Mouse (Mus musculus): Measurements from ENCODE around the gene Gm37419. TPM values are rescaled to one million over a fixed set of nuclear protein-coding genes. Genes with fewer than 3 reads are reported as not detected.

The Gm37419 gene
- polyA plus RNA-seq, 1 experiment, result not detected

- WGBS, result 91% methylated on average over 2 of the region's 2 CpGs
- Histone ChIP-seq H3K27ac (ENCODE audit: insufficient read depth, low read length) (no peak overlapping the region), H3K4me1 (ENCODE audit: control insufficient read depth, insufficient read depth, low read length) (no peaks in the 10 kb centered on the region), H3K4me3 (replicated peaks; ENCODE audit: insufficient read depth, low read depth, low read length) (no peak overlapping the region), H3K27me3 (ENCODE audit: control insufficient read depth, insufficient read depth, low read length) (no peaks in the 10 kb centered on the region)
- DNase-seq, result peak in 1 of 2 experiments; percentile 30
- TF ChIP-seq POLR2A (IDR thresholded peaks at IDR 0.05; ENCODE audit: borderline replicate concordance, insufficient read depth, low read length) (no peak), CTCF (IDR thresholded peaks at IDR 0.05; ENCODE audit: borderline replicate concordance, insufficient read depth, low read depth, low read length) (peak; percentile 74)
Measured at GRCm38 (mm10) chr16:23962401-23962800, 25.9 kb upstream of the Gm37419 start.

- Histone ChIP-seq H3K27me3 (ENCODE audit: control insufficient read depth, insufficient read depth, low read length) (no peaks in the 10 kb centered on the region), H3K27ac (ENCODE audit: insufficient read depth, low read length) (no peak overlapping the region), H3K4me3 (replicated peaks; ENCODE audit: insufficient read depth, low read depth, low read length) (no peak overlapping the region), H3K4me1 (ENCODE audit: control insufficient read depth, insufficient read depth, low read length) (no peaks in the 10 kb centered on the region)
- WGBS, result 35% methylated on average over 22 of the region's 22 CpGs
- no peak for TF ChIP-seq POLR2A (IDR thresholded peaks at IDR 0.05; ENCODE audit: borderline replicate concordance, insufficient read depth, low read length)
- no peak for TF ChIP-seq CTCF (IDR thresholded peaks at IDR 0.05; ENCODE audit: borderline replicate concordance, insufficient read depth, low read depth, low read length)
- DNase-seq, result peak in 1 of 2 experiments; percentile 36
Measured at GRCm38 (mm10) chr16:23963896-23964668, 24.2 kb upstream of the Gm37419 start.

- no peak for TF ChIP-seq CTCF (IDR thresholded peaks at IDR 0.05; ENCODE audit: borderline replicate concordance, insufficient read depth, low read depth, low read length)
- TF ChIP-seq POLR2A (IDR thresholded peaks at IDR 0.05; ENCODE audit: borderline replicate concordance, insufficient read depth, low read length), result no peak
- 64% methylated on average over 14 of the region's 14 CpGs for WGBS
Measured at GRCm38 (mm10) chr16:23964706-23965367, 23.4 kb upstream of the Gm37419 start.

GRCm38 (mm10) chr16:23966066-23966465 lies 22.2 kb upstream of the Gm37419 start:
- TF ChIP-seq POLR2A (IDR thresholded peaks at IDR 0.05; ENCODE audit: borderline replicate concordance, insufficient read depth, low read length), result no peak
- TF ChIP-seq CTCF (IDR thresholded peaks at IDR 0.05; ENCODE audit: borderline replicate concordance, insufficient read depth, low read depth, low read length), result no peak
- no peaks in the 10 kb centered on the region for H3K4me1 ChIP-seq (ENCODE audit: control insufficient read depth, insufficient read depth, low read length)
- H3K27me3 ChIP-seq (ENCODE audit: control insufficient read depth, insufficient read depth, low read length), result no peaks in the 10 kb centered on the region
- H3K27ac ChIP-seq (ENCODE audit: insufficient read depth, low read length), result no peak overlapping the region
- no peak for DNase-seq
- no peak overlapping the region for H3K4me3 ChIP-seq (replicated peaks; ENCODE audit: insufficient read depth, low read depth, low read length)
- 92% methylated on average over 14 of the region's 14 CpGs for WGBS

More at GRCm38 (mm10) chr16:23964706-23965367, 23.4 kb upstream of the Gm37419 start:
- no peak for DNase-seq
- Histone ChIP-seq H3K4me3 (replicated peaks; ENCODE audit: insufficient read depth, low read depth, low read length) (no peak overlapping the region), H3K27me3 (ENCODE audit: control insufficient read depth, insufficient read depth, low read length) (no peaks in the 10 kb centered on the region), H3K4me1 (ENCODE audit: control insufficient read depth, insufficient read depth, low read length) (no peaks in the 10 kb centered on the region), H3K27ac (ENCODE audit: insufficient read depth, low read length) (no peak overlapping the region)

DNA sequence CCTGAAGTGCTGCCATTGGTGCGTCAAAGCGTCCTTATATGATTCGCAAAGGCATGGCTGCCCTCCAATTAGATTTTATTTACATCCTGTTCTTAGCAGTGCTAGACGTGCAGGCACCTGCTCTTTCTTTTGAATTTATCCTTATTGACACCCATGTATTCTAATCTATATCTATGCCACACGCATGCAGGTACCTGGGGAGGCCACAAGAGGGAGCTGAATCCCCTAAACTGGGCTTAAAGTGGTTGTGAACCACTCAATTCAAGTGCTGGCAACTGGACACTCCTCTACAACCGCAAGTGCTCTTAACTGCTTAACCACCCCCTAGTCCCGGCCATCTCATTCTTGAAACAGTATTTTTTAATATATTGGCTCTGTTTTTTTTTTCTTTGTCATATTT lies 21.0 kb upstream of the Gm37419 start:
- no peaks in the 10 kb centered on the region for H3K27me3 ChIP-seq (ENCODE audit: control insufficient read depth, insufficient read depth, low read length)
- WGBS, result 74% methylated on average over 7 of the region's 7 CpGs
- H3K4me3 ChIP-seq (replicated peaks; ENCODE audit: insufficient read depth, low read depth, low read length), result no peak overlapping the region
- no peak overlapping the region for H3K27ac ChIP-seq (ENCODE audit: insufficient read depth, low read length)
- H3K4me1 ChIP-seq (ENCODE audit: control insufficient read depth, insufficient read depth, low read length), result no peaks in the 10 kb centered on the region
- no peak for TF ChIP-seq POLR2A (IDR thresholded peaks at IDR 0.05; ENCODE audit: borderline replicate concordance, insufficient read depth, low read length)
- peak; percentile 59 for TF ChIP-seq CTCF (IDR thresholded peaks at IDR 0.05; ENCODE audit: borderline replicate concordance, insufficient read depth, low read depth, low read length)
- no peak for DNase-seq

GRCm38 (mm10) chr16:23968888-23969287 lies 19.4 kb upstream of the Gm37419 start:
- H3K4me1 ChIP-seq (ENCODE audit: control insufficient read depth, insufficient read depth, low read length), result peaks cover 3% of the 10 kb centered on the region; the same call in 1 of the 2 replicates
- no peaks in the 10 kb centered on the region for H3K27me3 ChIP-seq (ENCODE audit: control insufficient read depth, insufficient read depth, low read length)
- TF ChIP-seq POLR2A (IDR thresholded peaks at IDR 0.05; ENCODE audit: borderline replicate concordance, insufficient read depth, low read length) (no peak), CTCF (IDR thresholded peaks at IDR 0.05; ENCODE audit: borderline replicate concordance, insufficient read depth, low read depth, low read length) (no peak)
- DNase-seq, result no peak
- 94% methylated on average over 4 of the region's 4 CpGs for WGBS
- H3K4me3 ChIP-seq (replicated peaks; ENCODE audit: insufficient read depth, low read depth, low read length), result no peak overlapping the region
- no peak overlapping the region for H3K27ac ChIP-seq (ENCODE audit: insufficient read depth, low read length)

- Histone ChIP-seq H3K27me3 (ENCODE audit: control insufficient read depth, insufficient read depth, low read length) (no peaks in the 10 kb centered on the region), H3K4me3 (replicated peaks; ENCODE audit: insufficient read depth, low read depth, low read length) (no peak overlapping the region), H3K27ac (ENCODE audit: insufficient read depth, low read length) (no peak overlapping the region), H3K4me1 (ENCODE audit: control insufficient read depth, insufficient read depth, low read length) (peaks cover 3% of the 10 kb centered on the region; the same call in 1 of the 2 replicates)
- no peak for TF ChIP-seq CTCF (IDR thresholded peaks at IDR 0.05; ENCODE audit: borderline replicate concordance, insufficient read depth, low read depth, low read length)
- TF ChIP-seq POLR2A (IDR thresholded peaks at IDR 0.05; ENCODE audit: borderline replicate concordance, insufficient read depth, low read length), result no peak
- DNase-seq, result peak in 1 of 2 experiments; percentile 39
- WGBS, result 36% methylated on average over 14 of the region's 14 CpGs
Measured at GRCm38 (mm10) chr16:23969919-23970318, 18.4 kb upstream of the Gm37419 start.
